Mouse (Mus musculus) limb, embryonic 15.5 days (tissue): ENCODE measurements at regions not wholly inside any gene's neighbourhood (a gene's known extent, or its start where the extent isn't known, plus 50 kb on each side); places are given as distances from the start of the nearest gene placed in this dataset.
A peak's percentile ranks its signal among the peaks of the same experiment; 100 is the strongest.

Source experiments
- ATAC-seq: fragments of 200-750 bp; cut with Nextera tagmentation; 2 replicates; pipeline ENCODE4 v1.8.0; 2017; ENCODE audit warnings: low read depth, moderate TSS enrichment; ENCODE audit not compliant: insufficient number of reproducible peaks, low FRiP score, low TSS enrichment
- H3K27ac ChIP-seq: fragments of 300-500 bp; sonication (generic); 2 replicates; pipeline ENCODE4 v1.5.1; 2015; ENCODE audit warnings: moderate library complexity, mild to moderate bottlenecking, inconsistent platforms
- H3K27me3 ChIP-seq: fragments of 300-500 bp; sonication (generic); 2 replicates; pipeline ENCODE4 v1.6.1; 2015; ENCODE audit warnings: inconsistent platforms
- H3K36me3 ChIP-seq: fragments of 300-500 bp; sonication (generic); 2 replicates; pipeline ENCODE4 v1.6.1; 2015; ENCODE audit warnings: inconsistent platforms
- H3K4me1 ChIP-seq: fragments of 300-500 bp; sonication (generic); 2 replicates; pipeline ENCODE4 v1.6.1; 2015; ENCODE audit warnings: inconsistent platforms
- H3K4me2 ChIP-seq: fragments of 300-500 bp; sonication (generic); 2 replicates; pipeline ENCODE4 v1.6.1; 2015; ENCODE audit warnings: mild to moderate bottlenecking, inconsistent platforms
- H3K4me3 ChIP-seq: fragments of 300-500 bp; sonication (generic); 2 replicates; pipeline ENCODE4 v1.5.1; 2015; ENCODE audit warnings: mild to moderate bottlenecking, inconsistent platforms
- H3K9ac ChIP-seq: fragments of 300-500 bp; sonication (generic); 2 replicates; pipeline ENCODE4 v1.6.1; 2015; ENCODE audit warnings: inconsistent platforms
- H3K9me3 ChIP-seq: fragments of 300-500 bp; sonication (generic); 2 replicates; pipeline ENCODE4 v1.6.1; 2016; ENCODE audit warnings: inconsistent platforms
- WGBS: fragments of 180-500 bp; shearing (Covaris S2); methylation state at CpG from one replicate; pipeline ENCODE4 v1.1.7; 2015; 5-methylcytosine and 5-hydroxymethylcytosine counted together

DNA sequence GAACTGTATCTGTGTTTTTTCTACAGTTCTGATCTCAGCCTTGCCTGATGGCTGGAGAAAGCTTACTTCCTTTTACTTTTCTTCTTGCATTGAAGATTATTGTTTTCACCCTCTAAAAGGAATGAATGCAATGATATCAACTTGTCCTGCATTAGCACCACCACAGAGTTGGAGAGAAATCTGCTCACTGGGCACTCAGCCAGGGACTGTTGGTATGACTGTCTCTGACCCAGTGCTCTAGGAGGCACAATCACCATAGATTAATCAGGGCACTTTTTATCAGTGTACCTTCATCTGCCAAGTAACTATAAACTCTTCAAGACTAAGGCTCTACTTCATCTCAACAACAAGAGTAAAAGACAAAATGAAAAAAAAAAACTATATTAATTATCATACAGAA, 888.1 kb downstream of the 5730522E02Rik start:
- no peaks in the 10 kb centered on the region for H3K9me3 ChIP-seq
- no peak overlapping the region for H3K4me2 ChIP-seq
- no peak overlapping the region for H3K9ac ChIP-seq
- H3K27me3 ChIP-seq = no peaks in the 10 kb centered on the region
- no peak overlapping the region for H3K27ac ChIP-seq
- no peak for ATAC-seq
- no peaks in the 10 kb centered on the region for H3K36me3 ChIP-seq
- no peaks in the 10 kb centered on the region for H3K4me1 ChIP-seq
- H3K4me3 ChIP-seq = no peak overlapping the region

DNA sequence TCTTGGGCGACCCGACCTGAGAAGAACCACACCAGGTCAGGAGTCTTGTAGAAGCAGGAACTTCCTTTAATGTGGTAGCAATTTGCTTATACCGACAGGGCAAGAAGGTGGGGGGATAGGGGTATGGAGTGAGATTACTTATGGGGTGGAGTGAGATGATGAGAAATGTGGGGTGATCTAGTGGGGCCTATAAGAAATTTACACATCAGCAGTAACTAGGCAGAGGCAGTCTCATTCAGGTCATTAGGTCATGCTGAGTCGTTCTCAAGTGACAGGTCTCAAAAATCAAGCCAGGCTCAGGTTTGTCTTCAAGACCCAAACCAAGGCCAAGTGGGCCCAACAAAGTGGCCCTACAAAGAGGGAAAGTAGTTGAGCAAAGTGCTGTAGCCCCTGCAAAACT, 889.1 kb downstream of the 5730522E02Rik start:
- ATAC-seq = no peak
- 76% methylated on average over 4 of the region's 4 CpGs for WGBS
- H3K27ac ChIP-seq = no peak overlapping the region

DNA sequence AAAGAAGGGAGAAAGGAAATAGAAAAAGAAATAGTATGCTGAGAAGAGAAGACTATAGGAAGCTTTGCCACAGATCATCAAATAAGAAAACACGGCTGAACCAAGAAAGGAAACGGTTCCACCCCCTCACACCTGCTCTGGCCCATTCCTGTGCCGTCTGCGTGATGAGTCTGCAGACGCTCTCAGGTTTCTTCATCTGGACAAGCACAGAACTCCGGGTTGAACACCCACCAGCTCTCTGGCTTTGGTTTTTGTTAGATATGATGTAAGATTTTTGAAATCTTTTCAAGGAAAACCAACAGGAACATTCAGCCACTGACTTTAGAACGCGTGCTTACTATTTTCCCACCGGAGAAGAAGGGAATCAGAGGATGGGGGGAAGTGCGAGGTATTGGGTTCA, 895.9 kb downstream of the 5730522E02Rik start:
- Histone ChIP-seq H3K36me3 (no peaks in the 10 kb centered on the region), H3K4me2 (peak overlapping the region; percentile 12; the same call in 1 of the 2 replicates), H3K27ac (no peak overlapping the region), H3K4me3 (no peak overlapping the region), H3K27me3 (no peaks in the 10 kb centered on the region), H3K4me1 (peaks cover 13% of the 10 kb centered on the region), H3K9me3 (no peaks in the 10 kb centered on the region), H3K9ac (no peak overlapping the region)
- WGBS = 40% methylated on average over 10 of the region's 10 CpGs
- no peak for ATAC-seq

More for the DNA sequence above, 889.1 kb downstream of the 5730522E02Rik start:
- no peak overlapping the region for H3K4me2 ChIP-seq
- no peaks in the 10 kb centered on the region for H3K36me3 ChIP-seq
- H3K9ac ChIP-seq = no peak overlapping the region
- no peaks in the 10 kb centered on the region for H3K27me3 ChIP-seq
- no peak overlapping the region for H3K4me3 ChIP-seq
- no peaks in the 10 kb centered on the region for H3K9me3 ChIP-seq
- no peaks in the 10 kb centered on the region for H3K4me1 ChIP-seq

DNA sequence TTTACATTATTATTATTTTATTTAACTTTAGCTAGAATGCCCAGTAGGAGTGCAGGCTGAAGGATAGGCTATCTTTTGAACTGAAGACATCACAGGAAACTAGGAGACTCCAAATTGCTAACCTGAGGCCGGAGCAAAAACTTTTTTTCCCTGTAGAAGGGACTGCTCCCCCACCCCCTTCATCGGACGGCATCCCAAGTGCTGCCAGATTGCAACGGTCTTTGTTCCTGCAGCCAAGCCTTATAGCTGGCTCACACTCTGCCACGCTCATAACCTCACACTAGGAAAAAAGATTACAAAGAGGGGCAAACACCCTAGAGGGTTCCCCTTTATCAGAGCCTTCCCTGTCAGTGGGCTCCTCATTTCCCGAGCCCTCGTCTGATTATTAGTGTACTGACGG, 896.7 kb downstream of the 5730522E02Rik start:
- Histone ChIP-seq H3K4me1 (peaks cover 13% of the 10 kb centered on the region), H3K9me3 (no peaks in the 10 kb centered on the region), H3K9ac (no peak overlapping the region), H3K4me3 (no peak overlapping the region), H3K27me3 (no peaks in the 10 kb centered on the region), H3K4me2 (peak overlapping the region; percentile 12), H3K27ac (no peak overlapping the region), H3K36me3 (no peaks in the 10 kb centered on the region)
- no peak for ATAC-seq
- 9% methylated on average over 8 of the region's 8 CpGs for WGBS

DNA sequence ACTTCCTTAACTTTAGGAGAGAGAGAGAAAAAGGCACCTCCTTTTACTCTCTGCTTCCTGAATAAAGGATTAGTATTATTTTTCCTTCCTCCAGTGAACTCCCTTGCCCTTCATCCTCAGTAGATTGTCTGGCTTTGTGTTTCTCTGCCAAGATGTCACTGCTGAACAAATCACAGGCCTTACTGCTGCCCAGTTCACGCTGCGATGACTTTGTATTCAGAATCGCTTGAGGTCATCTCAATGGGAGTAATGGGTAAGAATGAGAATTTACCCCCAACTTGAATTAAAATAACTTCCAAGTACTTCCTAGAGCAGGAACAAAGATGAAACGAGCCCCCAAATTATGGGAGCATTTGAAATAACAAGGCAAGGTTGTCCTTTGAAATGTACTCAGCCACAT, 897.3 kb downstream of the 5730522E02Rik start:
- no peaks in the 10 kb centered on the region for H3K36me3 ChIP-seq
- peaks cover 13% of the 10 kb centered on the region for H3K4me1 ChIP-seq
- no peaks in the 10 kb centered on the region for H3K9me3 ChIP-seq
- H3K4me3 ChIP-seq = no peak overlapping the region
- H3K27ac ChIP-seq = no peak overlapping the region
- H3K27me3 ChIP-seq = no peaks in the 10 kb centered on the region
- no peak overlapping the region for H3K9ac ChIP-seq
- H3K4me2 ChIP-seq = no peak overlapping the region
- WGBS = 64% methylated on average over 4 of the region's 4 CpGs
- ATAC-seq = no peak

DNA sequence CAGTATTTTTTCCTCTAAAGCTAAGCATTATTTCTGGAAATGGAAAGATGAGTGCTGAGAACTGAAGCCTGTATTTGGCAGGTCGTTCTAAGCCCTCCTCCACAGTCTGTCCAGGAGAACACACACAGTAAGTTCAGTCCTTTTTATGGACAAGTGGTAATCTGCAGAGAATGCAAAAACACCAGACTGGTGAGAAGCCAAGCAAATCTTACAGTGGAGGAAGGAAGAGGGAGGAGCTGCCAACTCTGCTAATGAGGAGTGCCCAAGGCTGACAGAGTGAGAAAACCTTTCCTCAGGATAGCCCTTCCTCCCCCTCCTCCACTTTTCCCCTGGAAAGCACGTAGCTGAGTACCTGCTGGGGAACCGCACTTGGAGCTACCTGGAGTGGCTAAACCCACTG, 899.8 kb downstream of the 5730522E02Rik start:
- no peaks in the 10 kb centered on the region for H3K9me3 ChIP-seq
- ATAC-seq = no peak
- no peaks in the 10 kb centered on the region for H3K27me3 ChIP-seq
- no peak overlapping the region for H3K4me2 ChIP-seq
- no peak overlapping the region for H3K4me3 ChIP-seq
- no peak overlapping the region for H3K27ac ChIP-seq
- H3K36me3 ChIP-seq = no peaks in the 10 kb centered on the region
- H3K4me1 ChIP-seq = peaks cover 13% of the 10 kb centered on the region
- WGBS = 31% methylated on average over 3 of the region's 3 CpGs
- H3K9ac ChIP-seq = no peak overlapping the region

DNA sequence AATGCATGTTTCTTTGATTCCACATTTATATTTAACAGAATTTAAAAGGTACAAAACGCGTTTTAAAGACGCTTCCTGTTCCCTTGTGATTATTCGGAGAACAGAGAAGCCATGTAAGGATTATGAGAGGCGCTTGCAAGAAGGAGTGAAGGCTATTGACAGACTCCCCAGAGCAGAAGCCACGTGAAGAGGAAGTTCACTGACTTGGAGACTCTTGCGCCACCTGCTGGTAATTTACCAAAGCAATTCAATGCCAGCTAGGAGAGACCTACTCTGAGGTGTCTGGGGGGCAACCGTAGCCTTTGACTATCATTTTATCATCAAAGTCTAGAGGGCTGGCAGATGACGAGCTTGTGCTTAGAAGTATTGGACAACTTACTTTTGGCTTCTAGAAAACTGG, 909.4 kb downstream of the 5730522E02Rik start:
- no peaks in the 10 kb centered on the region for H3K9me3 ChIP-seq
- no peaks in the 10 kb centered on the region for H3K36me3 ChIP-seq
- H3K4me3 ChIP-seq = no peak overlapping the region
- no peak overlapping the region for H3K27ac ChIP-seq
- no peaks in the 10 kb centered on the region for H3K4me1 ChIP-seq
- 15% methylated on average over 9 of the region's 9 CpGs for WGBS
- no peak for ATAC-seq
- no peaks in the 10 kb centered on the region for H3K27me3 ChIP-seq
- no peak overlapping the region for H3K4me2 ChIP-seq
- H3K9ac ChIP-seq = no peak overlapping the region

DNA sequence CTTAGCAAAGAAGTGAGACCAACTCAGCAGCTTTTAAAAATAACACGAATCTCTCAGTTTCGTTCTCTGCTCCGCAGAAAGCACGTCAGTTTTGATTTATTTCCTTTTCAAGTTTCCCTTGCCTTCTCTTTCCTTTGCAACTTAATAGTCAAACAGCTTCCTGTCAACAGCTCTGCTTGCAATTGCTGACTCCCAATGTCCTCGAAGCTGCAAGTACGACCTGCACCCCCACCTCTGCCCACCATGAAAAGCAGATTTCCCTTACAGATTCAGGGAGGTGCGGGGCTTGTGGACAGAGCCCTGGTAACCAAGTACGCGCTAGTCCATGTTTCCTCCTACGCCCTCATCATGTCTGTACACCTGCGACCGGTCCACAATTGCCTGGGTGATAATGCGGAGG, 922.2 kb downstream of the 5730522E02Rik start:
- H3K36me3 ChIP-seq = no peaks in the 10 kb centered on the region
- H3K27ac ChIP-seq = no peak overlapping the region
- H3K9me3 ChIP-seq = no peaks in the 10 kb centered on the region
- 40% methylated on average over 13 of the region's 13 CpGs for WGBS
- H3K4me2 ChIP-seq = peak overlapping the region; percentile 31
- H3K4me1 ChIP-seq = peaks cover 5% of the 10 kb centered on the region; the same call in 1 of the 2 replicates
- no peak for ATAC-seq
- H3K27me3 ChIP-seq = no peaks in the 10 kb centered on the region
- H3K4me3 ChIP-seq = no peak overlapping the region
- no peak overlapping the region for H3K9ac ChIP-seq

DNA sequence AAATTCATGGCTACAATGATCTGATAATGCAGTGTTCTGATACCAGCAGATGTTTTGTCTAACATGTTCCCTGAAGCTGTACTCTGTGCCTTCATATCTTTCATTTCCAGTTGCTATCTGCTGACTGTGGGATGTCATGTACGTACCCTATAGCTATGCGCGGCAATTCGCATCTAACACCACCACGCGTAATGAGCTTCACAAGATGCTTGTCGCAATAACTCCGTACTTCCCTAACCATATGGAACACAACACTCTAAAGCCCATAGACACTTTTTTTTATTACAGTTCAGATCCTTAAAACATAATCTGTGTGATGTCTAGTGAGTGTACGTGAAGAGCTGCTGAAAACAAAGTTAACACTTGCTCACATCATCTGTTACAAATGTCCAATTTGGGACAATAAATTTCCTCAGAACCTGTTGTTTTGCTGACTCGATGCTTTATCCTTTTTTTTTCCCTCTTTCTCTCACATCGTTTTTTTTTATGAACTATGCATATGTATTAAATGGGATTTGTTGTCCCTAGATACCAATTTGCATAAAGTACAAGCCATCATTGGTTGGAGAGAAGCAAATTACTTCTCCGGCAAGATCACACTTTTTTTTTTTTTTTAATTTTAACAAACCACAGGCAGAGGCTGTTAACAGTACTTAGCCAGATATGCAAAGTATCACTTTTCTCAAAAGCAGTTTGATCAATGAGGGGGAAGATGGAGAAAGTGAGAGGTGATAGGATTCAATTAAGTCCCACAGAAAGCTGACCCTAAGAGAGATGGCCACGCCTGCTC, 922.9 kb downstream of the 5730522E02Rik start:
- Histone ChIP-seq H3K27me3 (no peaks in the 10 kb centered on the region), H3K9me3 (no peaks in the 10 kb centered on the region), H3K36me3 (no peaks in the 10 kb centered on the region), H3K4me3 (no peak overlapping the region), H3K4me2 (peak overlapping the region; percentile 31), H3K27ac (no peak overlapping the region), H3K4me1 (peaks cover 5% of the 10 kb centered on the region; the same call in 1 of the 2 replicates), H3K9ac (no peak overlapping the region)
- ATAC-seq = no peak
- WGBS = 69% methylated on average over 13 of the region's 13 CpGs

DNA sequence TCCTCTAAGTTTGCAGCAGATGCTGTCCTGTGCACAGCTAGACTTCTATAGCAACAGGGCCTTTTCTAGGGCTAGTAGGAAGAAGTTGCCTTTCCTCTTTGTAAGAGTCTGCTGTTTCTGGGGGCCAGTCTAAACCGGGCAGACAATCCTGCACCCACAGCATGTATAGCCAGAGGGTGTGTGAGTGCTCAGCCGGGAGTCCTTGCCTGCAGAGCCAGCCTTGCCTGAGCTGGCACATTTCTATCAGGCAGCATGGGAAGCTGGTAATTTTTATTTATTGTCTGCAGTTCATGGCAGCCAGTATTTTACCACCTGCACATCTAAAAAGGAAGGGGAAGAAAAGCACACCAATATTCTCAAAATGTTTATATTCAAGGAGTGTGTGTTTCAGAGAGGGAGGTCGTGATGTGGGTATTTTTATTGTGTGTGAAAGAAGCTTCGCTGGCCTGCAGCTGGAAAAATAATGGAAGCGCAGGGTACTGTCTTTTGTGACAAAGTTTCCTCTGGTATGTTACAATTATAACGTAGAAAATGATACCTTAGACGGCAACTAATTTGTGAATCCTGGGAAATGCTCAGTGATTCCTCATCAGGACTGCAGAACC, 940.5 kb downstream of the 5730522E02Rik start:
- Histone ChIP-seq H3K36me3 (no peaks in the 10 kb centered on the region), H3K9me3 (peaks cover 3% of the 10 kb centered on the region; the same call in 1 of the 2 replicates), H3K27me3 (no peaks in the 10 kb centered on the region), H3K4me3 (no peak overlapping the region), H3K4me2 (no peak overlapping the region), H3K4me1 (0 out of 2 replicates have a peak, but pooled peaks cover 2% of the 10 kb centered on the region), H3K9ac (no peak overlapping the region), H3K27ac (no peak overlapping the region)
- no peak for ATAC-seq
- 21% methylated on average over 7 of the region's 7 CpGs for WGBS

DNA sequence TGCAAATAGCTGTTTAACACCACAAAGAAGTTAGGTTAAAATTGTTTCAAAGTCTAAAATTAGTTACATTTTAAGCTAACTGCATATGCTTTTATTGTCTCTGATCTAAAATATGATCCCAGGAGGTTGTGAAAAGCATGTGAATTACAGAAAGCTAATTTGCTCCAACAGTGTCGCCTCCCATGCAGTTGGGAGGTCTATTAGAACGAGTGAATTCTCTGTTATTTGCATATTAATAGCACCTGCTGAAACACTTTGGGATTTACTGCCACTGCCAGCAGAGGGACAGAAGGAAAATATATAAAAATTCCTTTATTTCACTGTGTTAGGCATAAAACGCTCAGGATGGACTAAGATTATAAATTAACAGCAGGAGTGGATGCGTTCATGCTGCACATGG, 947.7 kb downstream of the 5730522E02Rik start:
- ATAC-seq = no peak
- Histone ChIP-seq H3K27ac (no peak overlapping the region), H3K4me2 (no peak overlapping the region), H3K4me3 (no peak overlapping the region), H3K9me3 (peaks cover 3% of the 10 kb centered on the region; the same call in 1 of the 2 replicates), H3K4me1 (no peaks in the 10 kb centered on the region), H3K27me3 (no peaks in the 10 kb centered on the region), H3K9ac (no peak overlapping the region), H3K36me3 (no peaks in the 10 kb centered on the region)
- WGBS = 22% methylated on average over 4 of the region's 4 CpGs

DNA sequence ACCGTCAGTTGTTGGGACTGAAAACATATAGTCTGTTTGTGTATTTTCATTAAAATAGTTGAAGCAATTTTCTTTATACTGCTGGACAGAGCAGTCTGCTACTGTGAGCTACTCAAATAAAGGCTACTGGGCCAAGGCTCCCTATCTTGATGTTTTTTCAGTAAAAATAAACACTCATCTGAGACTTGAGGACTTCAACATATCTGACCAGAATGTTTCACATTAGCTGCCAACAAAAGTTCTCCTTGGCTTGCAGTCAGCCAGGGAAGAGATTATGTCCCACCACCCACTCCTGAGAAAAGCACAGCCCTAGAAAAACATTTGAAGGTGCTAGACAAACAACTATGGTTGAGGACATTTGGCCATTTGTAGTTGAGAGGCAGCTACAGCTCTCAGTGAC, 950.9 kb downstream of the 5730522E02Rik start:
- Histone ChIP-seq H3K4me3 (no peak overlapping the region), H3K27me3 (no peaks in the 10 kb centered on the region), H3K9ac (no peak overlapping the region), H3K4me1 (no peaks in the 10 kb centered on the region), H3K36me3 (no peaks in the 10 kb centered on the region), H3K4me2 (no peak overlapping the region), H3K27ac (no peak overlapping the region), H3K9me3 (no peaks in the 10 kb centered on the region)
- ATAC-seq = no peak
- 87% methylated on average over 1 of the region's 1 CpGs for WGBS
